In the genomic region with DNA sequence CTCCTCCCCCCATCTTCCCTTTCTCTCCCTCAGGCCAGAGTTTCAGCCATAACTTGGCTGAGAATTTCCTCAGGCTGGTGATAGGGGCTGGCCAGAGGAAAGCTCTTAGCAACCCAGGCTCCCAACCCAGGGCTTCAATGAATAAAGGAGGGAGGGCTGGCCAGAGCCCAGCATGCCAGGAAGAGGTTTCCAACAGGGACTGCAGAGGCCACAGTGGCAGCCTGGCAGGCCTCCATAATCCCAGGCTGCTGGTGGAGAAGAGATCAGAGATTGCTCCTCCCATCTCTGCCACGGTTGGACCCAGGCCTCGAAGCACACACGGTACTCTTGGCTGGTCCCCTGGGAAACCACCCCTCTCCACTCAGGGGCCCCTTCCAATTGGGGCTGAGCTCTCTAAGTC, we compare ENCODE assay signal across 9 mouse cellular contexts. TPM values are rescaled to one million over a fixed set of nuclear protein-coding genes. Genes with fewer than 3 reads are reported as not detected.
DNase-seq lines count a peak whose midpoint lies in the region; ATAC-seq lines count a peak whose summit lies in the region.
"Had no signal": no experiment of that assay in that cellular context is flagged by ENCODE, and none has a peak within 500 bp of the region (broad histone marks: within the 10 kb centered on the region; RNA-seq: fewer than 3 reads in every experiment).

No protein-coding gene starts in this region.

- peak; percentile 60 to 61 for DNase-seq in heart, adult 18-20 months
- peak; percentile 78 for DNase-seq in adipocyte (ENCODE audit: low spot score)
- no peak for DNase-seq in spleen, adult 12 weeks (ENCODE audit: low spot score)
- no peak for DNase-seq in spleen, postnatal 4 days (ENCODE audit: low spot score in 2 of 2)

- H3K4me2 ChIP-seq in heart, embryonic 11.5 days = no peak overlapping the region
- H3K4me2 ChIP-seq in embryonic facial prominence, embryonic 13.5 days = no peak overlapping the region
- H3K4me2 ChIP-seq in hindbrain, embryonic 16.5 days (ENCODE audit: low read length) = no peak overlapping the region
- no peak overlapping the region for H3K4me2 ChIP-seq in midbrain, embryonic 15.5 days
- H3K4me2 ChIP-seq: limb, embryonic 12.5 days had no signal

- no peak overlapping the region for H3K27ac ChIP-seq in heart, embryonic 11.5 days (ENCODE audit: low read depth, low read length)
- peak overlapping the region; percentile 14; the same call in 1 of the 2 replicates for H3K27ac ChIP-seq in embryonic facial prominence, embryonic 13.5 days
- H3K27ac ChIP-seq in hindbrain, embryonic 16.5 days (ENCODE audit: low read depth, low read length) = peak overlapping the region; percentile 84
- H3K27ac ChIP-seq in midbrain, embryonic 15.5 days = peak overlapping the region; percentile 45
- H3K27ac ChIP-seq: limb, embryonic 12.5 days had no signal

- 20% methylated on average over 3 of the region's 3 CpGs for WGBS in heart, embryonic 11.5 days (ENCODE audit: insufficient replicate concordance)
- WGBS in embryonic facial prominence, embryonic 13.5 days = 10% methylated on average over 3 of the region's 3 CpGs
- WGBS in hindbrain, embryonic 16.5 days = 4% methylated on average over 3 of the region's 3 CpGs
- 7% methylated on average over 3 of the region's 3 CpGs for WGBS in midbrain, embryonic 15.5 days

- H3K4me3 ChIP-seq in heart, embryonic 11.5 days (ENCODE audit: low read depth, low read length) = no peak overlapping the region
- H3K4me3 ChIP-seq in embryonic facial prominence, embryonic 13.5 days = no peak overlapping the region
- H3K4me3 ChIP-seq in hindbrain, embryonic 16.5 days (ENCODE audit: low read length) = no peak overlapping the region
- H3K4me3 ChIP-seq in midbrain, embryonic 15.5 days = no peak overlapping the region
- H3K4me3 ChIP-seq: limb, embryonic 12.5 days had no signal

- no peak for ATAC-seq in heart, embryonic 11.5 days (replicated peaks; ENCODE audit: insufficient number of reproducible peaks, low FRiP score, low TSS enrichment)
- ATAC-seq in embryonic facial prominence, embryonic 13.5 days (ENCODE audit: insufficient number of reproducible peaks, insufficient read depth, low FRiP score, low TSS enrichment, low read depth) = no peak
- peak; percentile 93 for ATAC-seq in hindbrain, embryonic 16.5 days
- peak; percentile 62; the same call in 1 of the 2 replicates for ATAC-seq in midbrain, embryonic 15.5 days (replicated peaks)

- no peaks in the 10 kb centered on the region for H3K9me3 ChIP-seq in heart, embryonic 11.5 days (replicated peaks; ENCODE audit: control insufficient read depth, low read length)
- no peaks in the 10 kb centered on the region for H3K9me3 ChIP-seq in embryonic facial prominence, embryonic 13.5 days
- H3K9me3 ChIP-seq in hindbrain, embryonic 16.5 days (ENCODE audit: control insufficient read depth, low read length) = no peaks in the 10 kb centered on the region
- H3K9me3 ChIP-seq in midbrain, embryonic 15.5 days = no peaks in the 10 kb centered on the region
- H3K9me3 ChIP-seq: limb, embryonic 12.5 days had no signal

- H3K27me3 ChIP-seq in heart, embryonic 11.5 days (ENCODE audit: control insufficient read depth, insufficient read depth, low read length) = no peaks in the 10 kb centered on the region
- H3K27me3 ChIP-seq in embryonic facial prominence, embryonic 13.5 days = 0 out of 2 replicates have a peak, but pooled peaks cover 6% of the 10 kb centered on the region
- no peaks in the 10 kb centered on the region for H3K27me3 ChIP-seq in hindbrain, embryonic 16.5 days (replicated peaks; ENCODE audit: control insufficient read depth, insufficient read depth, low read length)
- H3K27me3 ChIP-seq in midbrain, embryonic 15.5 days (replicated peaks) = no peaks in the 10 kb centered on the region

- H3K4me1 ChIP-seq in heart, embryonic 11.5 days (ENCODE audit: control insufficient read depth, insufficient read depth, low read length) = peaks cover 46% of the 10 kb centered on the region
- peaks cover 55% of the 10 kb centered on the region for H3K4me1 ChIP-seq in embryonic facial prominence, embryonic 13.5 days
- peaks cover 75% of the 10 kb centered on the region for H3K4me1 ChIP-seq in hindbrain, embryonic 16.5 days (ENCODE audit: control insufficient read depth, insufficient read depth, low read depth, low read length)
- H3K4me1 ChIP-seq in midbrain, embryonic 15.5 days = peaks cover 73% of the 10 kb centered on the region

- no peak overlapping the region for H3K9ac ChIP-seq in heart, embryonic 11.5 days (ENCODE audit: low read depth, low read length)
- no peak overlapping the region for H3K9ac ChIP-seq in embryonic facial prominence, embryonic 13.5 days
- H3K9ac ChIP-seq in hindbrain, embryonic 16.5 days (ENCODE audit: low read depth, low read length) = 0 out of 2 replicates have a peak overlapping the region, but pooled peaks have one; percentile 22
- H3K9ac ChIP-seq in midbrain, embryonic 15.5 days = no peak overlapping the region
- H3K9ac ChIP-seq: limb, embryonic 12.5 days had no signal

- no peaks in the 10 kb centered on the region for H3K36me3 ChIP-seq in heart, embryonic 11.5 days (ENCODE audit: control insufficient read depth, insufficient read depth, low read length)
- no peaks in the 10 kb centered on the region for H3K36me3 ChIP-seq in embryonic facial prominence, embryonic 13.5 days
- no peaks in the 10 kb centered on the region for H3K36me3 ChIP-seq in hindbrain, embryonic 16.5 days (ENCODE audit: control insufficient read depth, insufficient read depth, low read length)
- H3K36me3 ChIP-seq in midbrain, embryonic 15.5 days (replicated peaks) = no peaks in the 10 kb centered on the region
- H3K36me3 ChIP-seq: limb, embryonic 12.5 days had no signal

RNA-seq across cellular contexts. Expression of gene Coro2b, which starts 10.4 kb away (rescaled TPM):
- total RNA-seq in heart, adult 18-20 months (2021) = 10 to 100 TPM; 13.3 to 13.8 TPM
- 3.7 TPM in 2 replicates for polyA plus RNA-seq in heart, embryonic 11.5 days (2014; fragmentation: Nextera tagmentation; extraction: Ambion mirVana)
- 7.8 and 8.8 TPM in 2 replicates for polyA plus RNA-seq in embryonic facial prominence, embryonic 13.5 days (2015; fragmentation: Nextera tagmentation; extraction: Ambion mirVana)
- polyA plus RNA-seq in hindbrain, embryonic 16.5 days (2015; fragmentation: Nextera tagmentation; extraction: Ambion mirVana) = 37.5 and 46.2 TPM in 2 replicates
- polyA plus RNA-seq in midbrain, embryonic 15.5 days (2015; fragmentation: Nextera tagmentation; extraction: Ambion mirVana) = 34.7 and 35.1 TPM in 2 replicates

Comparison
In these comparisons a context has a peak if more than half of its experiments do, and no peak if none do; other contexts are left out.
1. DNase-seq: peak in heart, adult 18-20 months (2 of 2) and adipocyte (single experiment); none in spleen, adult 12 weeks (single experiment) and spleen, postnatal 4 days (0 of 2).
2. ATAC-seq: peak in hindbrain, embryonic 16.5 days (single experiment) and midbrain, embryonic 15.5 days (single experiment); none in heart, embryonic 11.5 days (single experiment) and embryonic facial prominence, embryonic 13.5 days (single experiment).